Mouse (Mus musculus) urinary bladder, postnatal 10 days (tissue): ENCODE data around the gene Rdh16f1.
"Not testable (repeated sequence)": the region's sequence is repeated elsewhere in the genome, so short reads cannot be mapped to it uniquely, and the experiment has no call there.

ENCODE experiments used
- DNase-seq: peaks from one replicate; pipeline ENCODE4 v3.0.0; 2022; ENCODE audit warnings: low spot score

The Rdh16f1 gene

DNA sequence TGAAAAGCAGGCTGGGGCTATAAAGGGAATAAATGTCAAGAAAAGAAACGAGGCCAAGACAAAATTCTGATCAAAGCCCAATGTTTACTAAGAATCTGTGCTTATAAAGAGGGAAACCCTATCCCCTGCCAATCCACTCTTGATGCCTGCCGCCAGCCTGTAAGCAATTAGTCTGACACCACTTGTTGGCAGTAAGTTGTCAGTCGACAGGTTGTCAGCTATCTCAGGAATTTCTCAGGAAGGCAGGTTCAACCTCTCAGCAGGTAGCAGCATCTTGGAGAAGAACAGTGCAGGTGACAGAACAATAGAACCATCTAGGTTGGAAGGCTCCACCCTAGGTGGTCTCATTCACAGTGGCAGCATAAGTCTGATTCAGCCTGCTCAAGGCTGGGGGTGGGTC lies 69.5 kb downstream of the Rdh16f1 start:
- no peak for DNase-seq

DNA sequence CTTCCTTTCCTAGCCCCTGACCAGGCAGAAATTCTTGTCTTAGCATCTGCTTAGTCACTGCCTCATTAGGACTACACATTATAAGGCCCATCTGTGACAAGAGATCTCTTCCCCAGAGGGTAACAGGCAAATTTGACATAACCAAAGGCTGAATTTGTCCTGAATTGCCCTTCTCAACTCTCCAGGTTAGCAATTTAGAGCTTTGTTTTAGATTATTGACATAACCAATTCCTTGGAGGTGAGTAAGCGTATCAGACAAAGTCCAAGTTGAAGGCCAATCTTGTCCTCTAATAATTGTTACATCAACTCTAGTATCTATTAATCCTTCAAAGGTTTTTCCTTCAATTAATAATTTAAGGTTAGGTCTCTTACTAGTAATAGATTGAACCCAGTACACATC lies 74.6 kb downstream of the Rdh16f1 start:
- not testable (repeated sequence) for DNase-seq

DNA sequence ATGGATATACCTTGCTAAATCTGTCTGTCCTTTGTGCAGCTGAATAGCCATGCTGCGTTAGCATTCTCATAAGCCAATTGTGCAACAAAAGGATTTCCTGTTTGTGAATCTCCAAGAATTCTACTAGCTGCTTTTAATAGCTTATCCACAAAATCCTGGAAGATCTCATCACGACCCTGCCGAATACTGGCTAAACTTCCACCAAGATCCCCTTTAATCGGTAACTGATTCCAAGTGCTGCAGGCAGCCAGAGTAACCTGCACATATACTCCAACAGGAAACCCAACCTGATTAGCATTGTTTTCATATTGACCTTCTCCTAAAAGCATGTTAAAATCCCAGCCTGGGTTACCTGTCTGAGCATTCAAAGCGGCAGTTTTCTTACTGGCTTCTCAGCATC lies 75.7 kb downstream of the Rdh16f1 start:
- DNase-seq, result no peak

DNA sequence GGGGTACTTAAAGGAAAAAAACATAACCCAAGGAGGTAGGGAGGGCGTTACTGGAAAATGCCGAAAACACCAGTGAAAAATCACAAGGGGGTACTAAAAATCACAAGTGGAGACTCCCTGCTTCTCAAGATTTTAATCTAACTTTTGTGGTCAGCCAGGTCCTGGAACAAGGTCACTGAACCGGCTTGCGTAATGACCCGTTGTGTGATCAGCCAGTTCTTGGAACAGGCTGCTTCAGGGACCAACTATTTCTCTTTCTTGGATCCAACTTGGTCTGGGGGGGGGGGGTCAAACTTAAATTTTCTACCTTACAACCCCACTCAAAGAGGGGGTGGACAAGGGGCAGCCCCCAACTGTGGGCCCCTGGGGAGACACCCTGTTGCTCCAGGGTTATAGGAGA lies 78.2 kb downstream of the Rdh16f1 start:
- DNase-seq, result not testable (repeated sequence)

DNA sequence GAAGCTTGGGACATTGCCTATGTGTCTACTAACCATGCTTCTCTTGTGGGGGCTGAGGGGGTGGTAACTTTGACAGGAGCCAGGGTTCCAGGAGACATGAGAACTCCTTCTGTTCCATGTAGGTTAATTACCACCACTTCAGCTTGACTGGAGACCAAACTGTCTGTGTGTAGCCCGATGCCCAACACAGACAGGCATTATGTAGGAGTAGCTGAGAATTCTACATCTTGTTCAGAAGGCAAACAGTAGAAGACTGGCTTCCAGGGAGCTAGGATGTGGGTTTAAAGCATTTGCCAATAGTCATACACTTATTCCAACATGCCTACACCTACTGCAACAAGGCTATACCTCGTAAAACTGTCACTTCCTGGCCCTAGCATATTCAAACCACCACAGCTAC lies 79.0 kb downstream of the Rdh16f1 start:
- DNase-seq, result no peak

DNA sequence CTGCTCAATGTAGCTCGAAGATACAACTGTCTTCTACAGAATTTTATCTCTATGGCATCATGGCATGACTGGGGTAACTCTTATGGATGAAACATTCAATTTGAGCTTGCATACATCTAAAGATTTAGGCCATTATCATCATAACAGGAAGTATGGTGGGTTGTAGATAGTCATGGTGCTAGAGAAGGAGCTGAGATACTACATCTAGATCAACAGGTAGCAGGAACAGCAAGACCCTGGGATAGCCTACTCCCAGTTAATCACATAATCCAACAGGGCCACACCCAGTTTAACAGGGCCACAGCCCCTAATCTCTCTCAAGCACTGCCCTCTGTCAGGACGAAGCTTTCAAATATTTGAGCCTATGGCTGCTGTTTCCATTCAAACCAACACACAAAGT lies 81.2 kb downstream of the Rdh16f1 start:
- no peak for DNase-seq
